Mouse (Mus musculus): ENCODE results near the gene Sh3bgrl3. TPM values are rescaled to one million over a fixed set of nuclear protein-coding genes. Genes with fewer than 3 reads are reported as not detected.

Gene Sh3bgrl3
- polyA plus RNA-seq, 1 experiment from 2014 or later: 371 TPM

GRCm38 (mm10) chr4:134126300-134127120, 2.1 kb downstream of the Sh3bgrl3 start:
- H3K27me3 ChIP-seq: no peaks in the 10 kb centered on the region
- WGBS: 86% methylated on average over 21 of the region's 21 CpGs
- peak overlapping the region; percentile 93 for H3K9ac ChIP-seq
- peaks cover 35% of the 10 kb centered on the region for H3K4me1 ChIP-seq (replicated peaks)
- H3K4me2 ChIP-seq: no peak overlapping the region
- H3K36me3 ChIP-seq: peaks cover 12% of the 10 kb centered on the region
- no peak overlapping the region for H3K27ac ChIP-seq
- H3K9me3 ChIP-seq: no peaks in the 10 kb centered on the region
- H3K4me3 ChIP-seq: no peak overlapping the region
- no peak for ATAC-seq (ENCODE audit: low FRiP score)

DNA sequence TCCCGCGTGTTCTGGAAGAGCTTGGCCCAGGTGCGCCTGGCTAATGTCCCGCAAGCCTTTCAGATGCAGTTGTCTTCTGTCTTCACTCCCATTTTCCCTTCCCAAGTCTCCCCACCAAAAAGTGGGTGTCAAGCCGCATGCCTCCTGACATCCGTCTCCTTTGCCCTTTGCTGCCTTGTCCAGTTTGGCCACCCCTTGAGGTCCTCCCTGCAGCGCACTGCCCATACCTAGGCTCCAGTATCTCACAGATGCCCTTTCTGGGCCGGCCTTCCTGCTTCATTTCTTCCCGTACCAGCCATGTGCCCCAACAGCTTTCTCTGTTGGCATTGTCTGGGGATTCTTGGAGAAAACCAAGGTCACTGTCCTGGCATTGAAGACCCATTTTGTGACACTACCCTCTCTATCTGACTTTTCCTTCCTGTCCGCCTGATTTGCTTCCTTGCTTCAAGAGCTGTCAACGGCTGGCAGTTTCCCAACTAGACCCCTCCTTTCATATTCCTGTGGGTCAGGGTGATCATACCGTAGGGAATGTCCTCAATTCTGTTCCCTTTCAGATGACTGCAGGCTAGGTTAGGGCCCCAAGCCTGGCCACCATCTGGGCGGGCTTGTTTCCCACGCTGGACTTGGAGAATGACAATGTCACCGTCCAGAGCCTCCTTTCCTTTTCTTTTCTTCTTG, 3.1 kb downstream of the Sh3bgrl3 start:
- no peak for ATAC-seq (ENCODE audit: low FRiP score)
- 90% methylated on average over 15 of the region's 15 CpGs for WGBS
- Histone ChIP-seq H3K9ac (no peak overlapping the region), H3K9me3 (no peaks in the 10 kb centered on the region), H3K27ac (no peak overlapping the region), H3K4me1 (replicated peaks) (peaks cover 35% of the 10 kb centered on the region), H3K27me3 (no peaks in the 10 kb centered on the region), H3K36me3 (peaks cover 2% of the 10 kb centered on the region; the same call in 1 of the 2 replicates), H3K4me2 (no peak overlapping the region), H3K4me3 (no peak overlapping the region)

- no peaks in the 10 kb centered on the region for H3K27me3 ChIP-seq
- H3K36me3 ChIP-seq: no peaks in the 10 kb centered on the region
- no peak for ATAC-seq (ENCODE audit: low FRiP score)
- no peak overlapping the region for H3K4me3 ChIP-seq
- no peaks in the 10 kb centered on the region for H3K9me3 ChIP-seq
- H3K9ac ChIP-seq: no peak overlapping the region
- no peak overlapping the region for H3K4me2 ChIP-seq
- H3K27ac ChIP-seq: no peak overlapping the region
- WGBS: 26% methylated on average over 17 of the region's 17 CpGs
- H3K4me1 ChIP-seq (replicated peaks): peaks cover 29% of the 10 kb centered on the region
Measured at GRCm38 (mm10) chr4:134123680-134124551, 4.7 kb downstream of the Sh3bgrl3 start.

- WGBS: 94% methylated on average over 6 of the region's 6 CpGs
- Histone ChIP-seq H3K9me3 (no peaks in the 10 kb centered on the region), H3K4me2 (no peak overlapping the region), H3K4me1 (replicated peaks) (peaks cover 27% of the 10 kb centered on the region), H3K27me3 (no peaks in the 10 kb centered on the region), H3K9ac (no peak overlapping the region), H3K4me3 (no peak overlapping the region), H3K27ac (no peak overlapping the region), H3K36me3 (no peaks in the 10 kb centered on the region)
- no peak for ATAC-seq (ENCODE audit: low FRiP score)
Measured at GRCm38 (mm10) chr4:134123147-134123546, 5.4 kb downstream of the Sh3bgrl3 start.

DNA sequence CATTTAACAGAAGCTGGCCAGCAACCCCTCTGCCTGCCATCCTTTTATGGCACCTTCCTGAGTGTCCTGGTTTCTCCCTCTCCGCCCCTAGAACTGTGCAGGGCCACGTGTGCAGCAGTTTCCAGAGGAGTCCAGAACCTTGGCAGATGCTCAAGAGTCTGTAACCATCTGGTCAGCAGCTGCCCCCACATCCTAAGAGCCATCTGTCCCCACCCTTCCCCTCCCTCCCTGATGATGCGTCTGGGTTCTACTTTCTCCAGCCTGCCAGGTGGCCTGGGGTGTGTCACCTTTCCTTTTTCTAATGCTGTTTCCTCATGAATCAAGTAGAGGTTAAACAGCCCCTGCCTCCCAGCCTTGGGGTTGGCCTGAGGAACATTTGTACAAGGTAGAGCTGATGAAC, 6.3 kb downstream of the Sh3bgrl3 start:
- no peaks in the 10 kb centered on the region for H3K9me3 ChIP-seq
- H3K27me3 ChIP-seq: no peaks in the 10 kb centered on the region
- no peak overlapping the region for H3K27ac ChIP-seq
- H3K4me3 ChIP-seq: no peak overlapping the region
- ATAC-seq (ENCODE audit: low FRiP score): no peak
- H3K9ac ChIP-seq: no peak overlapping the region
- WGBS: 62% methylated on average over 3 of the region's 3 CpGs
- H3K36me3 ChIP-seq: no peaks in the 10 kb centered on the region
- no peak overlapping the region for H3K4me2 ChIP-seq
- peaks cover 19% of the 10 kb centered on the region for H3K4me1 ChIP-seq (replicated peaks)

DNA sequence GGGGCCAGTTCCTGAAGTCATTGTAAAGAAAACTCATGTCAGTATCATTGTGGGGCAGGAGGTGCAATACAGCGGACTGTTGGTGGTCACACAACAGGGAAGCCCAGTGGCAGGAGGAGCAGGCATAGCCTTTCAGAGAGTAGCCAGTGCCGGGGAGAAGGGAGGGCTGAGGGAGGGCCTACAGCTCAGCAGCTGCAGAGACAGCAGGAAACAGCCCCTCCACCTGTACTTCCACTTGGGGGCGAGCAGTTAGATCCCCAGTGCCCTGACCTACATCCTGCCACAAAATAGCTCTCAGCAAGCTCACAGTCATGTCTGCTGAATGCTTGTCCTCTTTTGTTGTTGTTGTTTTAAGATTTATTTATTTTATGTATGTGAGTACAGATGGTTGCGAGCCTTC, 7.0 kb downstream of the Sh3bgrl3 start:
- ATAC-seq (ENCODE audit: low FRiP score): no peak
- Histone ChIP-seq H3K9ac (peak overlapping the region; percentile 1; the same call in 1 of the 2 replicates), H3K4me3 (no peak overlapping the region), H3K4me2 (no peak overlapping the region), H3K36me3 (no peaks in the 10 kb centered on the region), H3K9me3 (no peaks in the 10 kb centered on the region), H3K27ac (no peak overlapping the region), H3K27me3 (no peaks in the 10 kb centered on the region), H3K4me1 (replicated peaks) (peaks cover 11% of the 10 kb centered on the region)
- 52% methylated on average over 4 of the region's 4 CpGs for WGBS

DNA sequence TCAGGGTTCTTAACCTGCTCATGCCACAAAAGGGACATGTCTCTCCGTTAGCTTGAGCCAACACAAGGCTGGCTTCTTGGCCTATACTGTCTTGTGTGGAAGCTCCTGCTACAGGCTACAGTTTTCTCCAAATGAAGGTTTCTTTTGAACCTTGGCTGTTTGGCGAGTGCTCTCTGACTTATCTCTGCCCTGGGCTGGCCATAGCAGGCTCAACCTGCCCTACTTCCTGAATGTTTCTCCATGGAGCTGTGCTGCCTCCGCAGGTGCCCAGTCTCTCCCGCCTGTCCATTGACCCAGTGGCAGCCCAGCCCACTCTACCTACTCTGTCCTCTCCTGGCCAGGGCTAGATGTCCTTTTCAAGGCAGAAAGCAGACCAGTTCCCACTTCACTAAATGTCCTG, 7.7 kb downstream of the Sh3bgrl3 start:
- Histone ChIP-seq H3K9me3 (no peaks in the 10 kb centered on the region), H3K4me1 (replicated peaks) (peaks cover 8% of the 10 kb centered on the region), H3K4me2 (no peak overlapping the region), H3K27ac (no peak overlapping the region), H3K36me3 (no peaks in the 10 kb centered on the region), H3K27me3 (no peaks in the 10 kb centered on the region), H3K9ac (no peak overlapping the region), H3K4me3 (no peak overlapping the region)
- WGBS: 88% methylated on average over 4 of the region's 4 CpGs
- no peak for ATAC-seq (ENCODE audit: low FRiP score)

DNA sequence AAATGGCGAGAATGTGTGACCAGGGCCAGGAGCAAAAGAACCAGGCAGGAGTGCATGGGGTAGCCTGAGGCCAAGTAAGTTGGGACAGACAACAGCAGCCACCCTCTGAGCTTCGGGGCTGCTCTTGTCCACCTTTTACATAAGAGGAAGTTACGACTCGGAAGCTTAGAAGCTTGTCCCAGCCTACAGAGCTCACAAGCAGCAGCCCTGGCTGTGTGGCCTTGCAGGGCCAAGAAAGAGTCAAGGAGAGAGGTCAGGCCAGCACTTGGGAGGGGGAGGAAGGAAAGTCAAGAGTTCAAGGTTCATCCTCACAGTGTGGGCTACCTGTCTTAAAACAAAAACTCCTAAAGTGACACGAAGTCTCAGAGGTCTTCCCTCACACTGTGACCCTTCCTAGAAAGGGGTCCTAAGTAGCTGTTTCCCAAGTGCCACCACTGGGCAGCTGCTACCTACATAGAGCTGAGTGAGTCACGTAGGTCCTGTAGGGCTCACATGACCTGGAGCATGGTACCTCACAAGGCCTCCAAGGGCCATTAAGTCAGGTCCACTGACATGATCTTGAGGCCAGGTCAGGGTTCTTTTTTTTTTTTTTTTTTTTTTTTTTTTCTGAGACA, 8.3 kb downstream of the Sh3bgrl3 start:
- Histone ChIP-seq H3K36me3 (no peaks in the 10 kb centered on the region), H3K9me3 (no peaks in the 10 kb centered on the region), H3K27me3 (no peaks in the 10 kb centered on the region), H3K27ac (no peak overlapping the region), H3K4me3 (no peak overlapping the region), H3K4me2 (no peak overlapping the region), H3K4me1 (replicated peaks) (peaks cover 8% of the 10 kb centered on the region), H3K9ac (no peak overlapping the region)
- 85% methylated on average over 6 of the region's 6 CpGs for WGBS
- no peak for ATAC-seq (ENCODE audit: low FRiP score)

DNA sequence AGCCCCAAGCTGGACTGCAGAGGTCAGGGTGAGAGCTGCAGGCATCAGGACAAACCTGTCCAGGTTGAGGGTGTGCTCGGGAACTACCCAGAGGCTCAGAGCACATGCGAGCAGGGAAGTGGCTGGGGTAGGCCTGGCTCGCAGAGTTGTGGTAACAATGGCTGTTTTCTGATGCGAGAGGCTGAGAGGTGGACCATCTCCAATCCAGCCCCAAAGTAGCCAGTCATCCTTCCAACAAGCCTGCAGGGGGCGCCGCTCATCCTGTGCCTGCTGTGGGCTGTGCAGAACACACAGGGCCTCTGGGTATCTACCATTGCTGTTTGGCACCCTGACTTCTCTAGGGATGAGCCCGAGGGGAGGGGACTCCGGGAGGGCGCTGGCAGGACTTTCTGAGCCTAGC, 8.9 kb downstream of the Sh3bgrl3 start:
- H3K4me1 ChIP-seq (replicated peaks): peaks cover 8% of the 10 kb centered on the region
- no peak overlapping the region for H3K4me2 ChIP-seq
- no peaks in the 10 kb centered on the region for H3K27me3 ChIP-seq
- H3K27ac ChIP-seq: no peak overlapping the region
- no peak for ATAC-seq (ENCODE audit: low FRiP score)
- no peaks in the 10 kb centered on the region for H3K9me3 ChIP-seq
- no peak overlapping the region for H3K4me3 ChIP-seq
- no peaks in the 10 kb centered on the region for H3K36me3 ChIP-seq
- no peak overlapping the region for H3K9ac ChIP-seq
- WGBS: 55% methylated on average over 9 of the region's 9 CpGs

DNA sequence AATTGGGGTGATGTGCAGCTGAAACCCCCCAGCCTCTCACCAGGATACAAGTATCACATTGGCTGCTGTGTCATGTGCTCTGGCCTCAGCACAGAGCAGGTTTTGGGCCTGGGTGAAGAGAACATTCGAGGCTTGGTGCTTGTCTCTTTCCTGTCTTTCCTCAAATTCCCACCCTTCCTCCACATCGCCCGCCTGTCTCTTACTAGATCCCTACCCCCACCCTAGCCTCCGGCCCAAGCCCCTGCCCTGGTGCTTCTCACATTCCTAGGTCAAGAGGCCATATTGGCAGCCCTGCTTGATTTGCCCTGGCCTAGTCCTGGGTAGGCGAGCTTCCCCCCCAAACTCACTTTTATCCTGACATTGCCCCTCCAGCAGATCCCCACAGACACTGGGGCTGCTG, 9.5 kb downstream of the Sh3bgrl3 start:
- no peak overlapping the region for H3K4me2 ChIP-seq
- peaks cover 1% of the 10 kb centered on the region for H3K4me1 ChIP-seq (replicated peaks)
- H3K36me3 ChIP-seq: no peaks in the 10 kb centered on the region
- H3K27ac ChIP-seq: no peak overlapping the region
- no peak overlapping the region for H3K9ac ChIP-seq
- ATAC-seq (ENCODE audit: low FRiP score): no peak
- 75% methylated on average over 5 of the region's 5 CpGs for WGBS
- H3K27me3 ChIP-seq: no peaks in the 10 kb centered on the region
- no peak overlapping the region for H3K4me3 ChIP-seq
- no peaks in the 10 kb centered on the region for H3K9me3 ChIP-seq

DNA sequence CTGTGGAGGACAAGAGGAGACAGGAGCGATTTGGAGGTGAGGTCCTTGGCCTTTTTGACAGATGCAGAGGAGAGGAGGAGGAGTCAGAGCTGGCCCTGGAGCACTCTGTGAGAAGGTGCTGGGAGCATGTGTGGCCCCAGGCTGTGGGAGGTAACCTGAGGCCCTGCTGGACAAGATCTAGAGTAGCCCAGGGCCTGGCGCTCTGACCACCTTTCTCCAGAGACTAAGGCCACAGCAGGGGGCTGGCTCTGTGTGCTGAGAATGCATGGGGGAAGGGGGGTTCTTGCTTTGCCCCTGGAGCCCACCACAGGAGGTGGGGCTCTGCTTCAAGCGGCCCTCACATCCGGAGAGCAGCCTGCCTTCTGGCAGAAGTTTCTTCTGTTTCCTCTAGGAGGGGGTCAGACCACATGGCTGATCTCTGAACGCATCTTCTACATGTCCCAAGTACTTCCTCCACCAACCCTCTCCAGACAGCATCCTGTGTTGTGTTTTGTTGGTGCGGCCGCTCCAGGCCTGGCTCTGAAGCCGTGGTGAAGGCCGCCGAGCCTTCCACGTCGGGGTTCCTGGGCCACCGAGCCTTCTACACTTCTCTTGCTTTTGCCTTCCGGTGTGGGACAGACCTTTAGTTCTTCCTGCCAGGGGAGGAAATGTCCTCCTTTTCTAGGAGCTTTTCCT, 10.3 kb downstream of the Sh3bgrl3 start:
- Histone ChIP-seq H3K4me1 (replicated peaks) (peaks cover 5% of the 10 kb centered on the region; the same call in 1 of the 2 replicates), H3K4me3 (no peak overlapping the region), H3K4me2 (no peak overlapping the region), H3K27ac (no peak overlapping the region), H3K36me3 (no peaks in the 10 kb centered on the region), H3K27me3 (no peaks in the 10 kb centered on the region), H3K9me3 (no peaks in the 10 kb centered on the region), H3K9ac (no peak overlapping the region)
- no peak for ATAC-seq (ENCODE audit: low FRiP score)
- WGBS: 72% methylated on average over 14 of the region's 14 CpGs
